Mouse (Mus musculus): ENCODE results near the gene H3f3b. TPM values are rescaled to one million over a fixed set of nuclear protein-coding genes. Genes with fewer than 3 reads are reported as not detected.

Gene H3f3b
- total RNA-seq, 2 experiments from 2014 or later = 460 to 1,017 TPM

DNA sequence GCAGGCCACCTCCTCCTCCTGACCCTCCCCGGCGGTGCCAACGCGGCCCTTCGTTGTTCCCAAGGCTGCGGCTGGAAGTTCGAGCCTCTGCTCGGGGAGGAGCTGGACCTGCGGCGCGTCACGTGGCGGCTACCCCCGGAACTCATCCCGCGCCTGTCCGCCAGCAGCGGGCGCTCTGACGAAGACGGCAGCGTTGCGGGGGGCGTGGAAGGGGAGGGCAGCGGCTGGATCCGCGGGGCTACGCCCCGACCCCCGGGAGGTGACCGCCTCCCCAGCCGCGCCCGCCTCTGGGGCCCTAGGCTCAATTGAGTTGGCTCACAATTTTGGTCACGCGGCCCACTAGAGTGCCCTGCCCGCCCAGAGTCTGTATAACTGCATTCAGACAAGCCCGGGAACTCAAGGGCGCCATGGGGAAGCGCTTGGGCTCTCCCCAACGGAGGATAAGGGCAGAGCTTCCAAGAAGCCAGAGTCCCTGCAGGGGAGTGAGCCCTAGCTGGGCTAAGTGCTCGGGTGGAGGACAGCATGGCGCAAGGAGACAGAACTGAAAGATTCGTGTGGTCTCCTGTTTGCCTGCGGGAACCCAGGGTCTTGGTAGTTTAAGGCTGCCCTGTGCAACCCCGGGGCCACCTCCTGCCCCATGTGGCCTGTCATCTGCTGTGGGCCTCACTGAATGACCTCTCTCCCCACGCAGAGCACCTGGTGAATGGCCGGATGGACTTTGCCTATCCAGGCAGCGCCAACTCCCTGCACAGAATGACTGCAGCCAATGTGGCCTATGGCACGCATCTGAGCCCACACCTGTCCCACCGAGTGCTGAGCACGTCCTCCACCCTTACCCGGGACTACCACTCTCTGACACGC, 22.7 kb downstream of the H3f3b start:
- peak; percentile 85 for ATAC-seq (replicated peaks; ENCODE audit: poor library complexity, severe bottlenecking)

DNA sequence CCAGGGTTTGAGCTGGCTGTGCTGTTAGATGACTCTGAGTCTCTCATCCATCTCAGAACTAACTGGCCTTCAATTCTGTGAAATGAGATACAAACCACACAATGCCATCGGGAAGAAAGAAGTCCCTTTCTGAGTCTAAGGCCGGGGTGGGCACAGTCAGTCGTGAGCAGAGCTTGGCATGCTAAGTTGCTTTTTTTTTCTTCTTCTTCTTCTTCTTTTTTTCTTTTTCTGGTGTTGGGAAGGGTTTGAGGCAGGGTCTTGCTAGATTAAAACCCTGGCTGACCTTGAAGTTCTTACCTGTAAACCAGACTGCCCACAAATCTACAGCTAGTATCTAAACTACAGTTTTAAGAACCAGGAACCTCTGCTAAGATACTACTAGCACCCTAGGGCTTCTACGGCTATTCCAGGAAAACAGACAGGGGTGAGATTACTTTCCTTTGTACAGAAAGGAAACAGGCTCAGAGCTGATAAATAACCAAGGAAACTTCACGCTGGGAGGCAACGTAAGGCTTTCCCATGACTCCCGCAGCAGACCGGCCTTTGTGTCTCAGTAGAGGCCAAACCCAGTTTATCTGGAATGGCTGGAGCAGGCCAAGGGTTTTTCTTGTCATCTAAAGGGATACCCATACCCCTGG, 23.5 kb downstream of the H3f3b start:
- no peak for ATAC-seq (replicated peaks; ENCODE audit: poor library complexity, severe bottlenecking)

DNA sequence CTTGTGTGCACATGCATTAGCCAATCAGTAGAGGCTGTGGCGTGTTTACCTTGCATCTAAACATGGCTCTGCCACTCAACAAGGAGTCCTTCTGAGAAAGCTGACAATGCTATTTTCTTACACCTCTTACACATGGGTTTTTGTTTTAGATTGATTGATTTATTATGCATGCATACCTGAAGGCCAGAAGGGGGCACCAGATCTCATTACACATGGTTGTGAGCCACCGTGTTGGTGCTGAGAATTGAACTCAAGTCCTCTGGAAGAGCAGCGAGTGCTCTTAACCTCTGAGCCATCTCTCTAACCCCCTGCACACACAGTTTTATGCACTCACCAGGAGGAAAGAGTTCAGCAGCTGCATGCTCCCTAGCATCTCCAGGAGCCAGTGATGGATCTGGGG, 24.9 kb downstream of the H3f3b start:
- no peak for ATAC-seq (replicated peaks; ENCODE audit: poor library complexity, severe bottlenecking)

DNA sequence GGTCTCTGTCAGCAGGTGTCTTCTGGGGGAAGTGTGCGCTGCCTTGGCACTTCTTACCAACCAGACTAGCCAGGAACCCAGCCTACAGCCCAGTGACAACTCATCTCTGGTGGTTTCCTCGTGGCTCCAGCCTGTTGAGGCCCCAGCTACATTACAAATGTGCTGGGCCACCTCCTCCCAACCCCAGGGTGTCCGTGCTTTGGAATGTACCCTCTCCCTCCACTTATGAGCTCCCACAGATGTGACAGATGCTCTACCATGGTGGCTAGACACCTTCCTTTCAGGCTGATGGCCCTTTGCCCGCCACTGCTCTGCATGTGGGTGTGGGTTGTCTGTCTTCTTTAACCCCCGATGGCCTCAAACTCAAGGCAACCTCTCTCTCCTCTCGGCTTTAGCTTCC, 26.0 kb downstream of the H3f3b start:
- no peak for ATAC-seq (replicated peaks; ENCODE audit: poor library complexity, severe bottlenecking)

DNA sequence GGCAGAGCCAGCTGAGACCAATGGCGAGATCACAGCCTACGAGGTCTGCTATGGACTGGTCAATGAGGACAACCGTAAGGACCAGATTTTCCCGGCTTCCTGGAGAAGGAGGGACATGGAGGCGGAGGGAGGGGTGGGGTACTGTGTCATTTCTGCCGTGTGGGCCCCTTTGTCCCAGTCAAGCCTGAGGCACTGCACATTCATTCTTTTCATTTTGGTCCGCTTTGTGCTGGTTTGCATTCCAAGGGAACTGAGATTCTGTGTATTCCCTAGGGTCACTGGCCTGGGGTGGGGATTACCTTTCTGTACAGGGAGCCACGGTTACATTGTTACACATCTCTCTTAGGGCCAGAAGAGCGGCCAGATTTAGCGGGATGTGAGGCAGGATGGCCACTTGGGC, 27.2 kb downstream of the H3f3b start:
- no peak for ATAC-seq (replicated peaks; ENCODE audit: poor library complexity, severe bottlenecking)

DNA sequence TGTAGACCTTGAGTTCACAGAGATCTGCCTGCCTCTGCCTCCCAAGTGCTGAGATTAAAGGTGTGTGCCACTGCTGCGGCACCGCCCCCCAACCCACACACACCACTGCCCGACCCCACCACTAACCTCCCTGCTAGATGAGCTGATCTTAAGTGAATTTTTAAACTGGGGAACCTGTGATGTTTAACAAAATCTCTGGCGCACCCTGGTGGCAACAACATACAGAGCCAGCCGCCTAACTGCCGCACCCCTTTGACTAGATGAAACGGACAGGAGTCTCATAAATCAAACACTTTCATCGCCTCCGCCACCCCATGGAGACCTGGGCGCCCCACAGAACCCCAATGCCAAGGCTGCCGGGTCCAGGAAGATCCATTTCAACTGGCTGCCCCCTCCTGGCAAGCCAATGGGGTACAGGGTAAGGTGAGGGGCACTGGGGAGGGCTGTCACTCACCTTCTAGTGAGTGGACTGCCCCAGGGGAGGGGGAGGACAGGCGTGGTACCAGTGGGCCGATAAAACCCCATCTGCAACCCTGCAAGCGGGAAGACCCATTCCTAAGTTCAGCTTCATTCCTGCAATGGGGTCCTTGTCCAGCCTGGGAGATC, 28.1 kb downstream of the H3f3b start:
- peak; percentile 52 for ATAC-seq (replicated peaks; ENCODE audit: poor library complexity, severe bottlenecking)

DNA sequence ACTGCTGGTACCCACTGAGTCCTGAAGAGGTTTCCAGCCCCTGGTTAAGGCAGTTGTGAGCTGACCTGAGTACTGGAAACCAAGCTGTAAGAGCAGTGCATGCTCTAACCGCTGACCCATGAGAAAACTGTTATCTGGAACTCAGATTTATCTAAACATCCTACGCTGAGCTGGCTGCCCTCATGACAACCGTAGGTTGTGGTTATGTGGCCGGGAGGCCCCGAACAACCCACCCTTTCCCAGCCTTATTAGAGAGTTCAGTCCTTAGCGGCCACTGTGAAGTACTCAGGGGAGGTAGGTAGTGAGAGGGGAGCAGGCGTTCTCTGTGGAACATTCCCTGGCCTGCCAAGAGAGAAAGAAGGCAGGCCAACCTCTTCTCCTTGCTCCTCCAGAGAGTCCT, 28.7 kb downstream of the H3f3b start:
- ATAC-seq (replicated peaks; ENCODE audit: poor library complexity, severe bottlenecking) = no peak

DNA sequence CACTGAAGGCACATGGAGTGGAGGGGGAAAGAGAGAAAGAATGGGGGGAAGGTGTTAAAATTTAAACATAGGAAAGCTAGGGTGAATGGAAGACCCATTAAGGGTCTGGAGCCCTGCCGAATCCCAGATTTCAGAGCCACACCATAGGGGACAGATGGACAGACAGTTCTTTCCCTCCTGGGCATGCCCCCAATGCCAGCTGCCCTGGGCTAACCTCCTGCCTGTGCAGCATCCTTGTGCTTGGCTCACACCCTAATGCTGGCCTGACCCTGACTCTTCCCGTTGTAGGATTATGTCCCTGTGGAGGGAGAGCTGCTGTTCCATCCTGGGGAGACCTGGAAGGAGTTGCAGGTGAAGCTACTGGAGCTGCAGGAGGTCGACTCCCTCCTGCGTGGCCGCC, 30.1 kb downstream of the H3f3b start:
- no peak for ATAC-seq (replicated peaks; ENCODE audit: poor library complexity, severe bottlenecking)

DNA sequence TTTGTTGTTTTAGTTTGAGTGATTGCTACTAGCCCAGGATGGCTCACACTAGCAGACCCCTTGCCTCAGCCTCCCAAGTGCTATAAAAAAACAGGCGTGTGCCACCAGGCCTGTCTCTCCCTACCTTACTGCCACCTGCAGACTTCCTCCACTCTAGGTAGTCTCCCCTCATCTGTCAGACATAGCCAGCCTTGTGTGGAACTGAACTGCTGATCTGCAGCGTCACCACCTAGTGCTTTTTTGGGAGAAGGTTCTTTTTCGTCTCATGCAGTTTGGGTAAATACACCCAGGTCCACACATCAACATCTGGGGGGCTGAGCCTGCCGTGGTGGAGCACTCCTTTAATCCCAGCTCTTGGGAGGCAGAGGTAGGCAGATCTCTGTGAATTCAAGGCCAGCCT, 30.7 kb downstream of the H3f3b start:
- no peak for ATAC-seq (replicated peaks; ENCODE audit: poor library complexity, severe bottlenecking)

DNA sequence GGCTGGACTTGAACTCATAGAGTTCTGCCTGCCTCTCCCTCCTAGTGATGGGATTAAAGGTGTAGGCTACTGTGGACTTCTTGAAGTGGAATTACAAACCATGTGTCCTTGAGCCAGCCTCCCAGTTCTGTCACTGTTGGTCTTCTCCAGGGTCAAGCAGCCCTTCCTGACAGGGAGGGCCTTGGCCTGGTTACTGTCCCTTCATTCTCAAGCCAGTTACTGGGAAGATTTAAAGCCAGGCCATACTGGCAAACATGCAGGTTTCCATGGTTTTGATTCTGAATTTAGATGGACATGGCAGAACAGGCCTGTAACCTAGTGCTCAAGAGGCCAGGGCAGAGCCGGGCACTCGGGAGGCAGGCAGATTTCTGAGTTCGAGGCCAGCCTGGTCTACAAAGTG, 32.5 kb downstream of the H3f3b start:
- no peak for ATAC-seq (replicated peaks; ENCODE audit: poor library complexity, severe bottlenecking)

DNA sequence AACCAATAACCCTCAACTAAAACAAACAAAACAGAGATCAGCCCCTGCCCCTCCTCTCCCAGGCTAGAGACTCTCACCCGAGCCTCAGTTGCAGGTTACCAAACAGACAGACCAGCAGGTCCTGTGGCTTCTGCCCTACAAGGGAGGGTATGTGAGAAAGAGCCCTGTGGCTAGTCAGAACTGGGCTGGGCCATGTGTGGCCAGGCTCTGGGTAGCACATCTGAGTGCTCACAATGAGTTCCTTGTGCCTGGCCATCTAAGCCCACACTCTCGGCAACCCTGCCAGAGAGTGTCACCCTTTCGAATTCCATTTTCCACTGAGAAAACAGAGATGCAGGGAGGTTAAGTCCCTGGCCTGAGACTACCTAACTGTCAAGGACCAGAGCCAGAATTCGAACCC, 35.7 kb downstream of the H3f3b start:
- ATAC-seq (replicated peaks; ENCODE audit: poor library complexity, severe bottlenecking) = no peak

DNA sequence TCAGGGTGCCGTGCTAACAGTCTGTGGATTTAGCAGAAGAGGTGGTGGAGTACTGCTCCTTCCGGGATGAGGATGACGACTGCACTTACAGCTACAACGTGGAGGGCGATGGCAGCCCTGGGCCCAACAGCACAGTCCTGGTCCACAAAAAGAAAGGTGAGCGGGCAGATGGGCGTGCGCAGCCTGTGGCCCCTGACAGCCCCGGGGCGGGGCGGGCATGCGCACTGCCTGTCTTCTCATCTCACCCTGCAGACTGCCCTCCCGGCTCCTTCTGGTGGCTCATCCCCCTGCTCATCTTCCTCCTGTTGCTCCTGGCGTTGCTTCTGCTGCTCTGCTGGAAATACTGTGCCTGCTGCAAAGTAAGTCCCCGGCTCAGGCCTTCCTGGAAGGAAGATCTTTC, 38.1 kb downstream of the H3f3b start:
- no peak for ATAC-seq (replicated peaks; ENCODE audit: poor library complexity, severe bottlenecking)

DNA sequence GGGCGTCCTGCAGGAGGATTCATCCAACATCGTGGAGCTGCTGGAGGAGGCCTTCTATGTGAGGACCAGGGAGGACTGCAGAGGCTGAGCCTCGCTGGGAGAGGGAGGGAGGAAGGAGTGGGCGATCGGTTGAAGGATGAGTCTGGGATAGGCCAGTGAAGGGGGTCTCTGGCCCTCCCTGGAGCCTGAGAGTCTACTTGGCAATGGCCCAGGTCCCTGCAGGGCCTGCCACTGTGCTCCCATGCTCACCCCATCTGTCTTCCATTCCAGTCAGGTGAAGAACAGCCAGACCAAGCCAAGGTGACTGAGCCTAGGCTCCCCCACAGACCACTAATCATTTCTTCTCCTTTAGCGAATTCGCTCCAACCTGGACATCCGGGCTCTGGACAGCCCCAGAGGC, 44.5 kb downstream of the H3f3b start:
- ATAC-seq (replicated peaks; ENCODE audit: poor library complexity, severe bottlenecking) = no peak

DNA sequence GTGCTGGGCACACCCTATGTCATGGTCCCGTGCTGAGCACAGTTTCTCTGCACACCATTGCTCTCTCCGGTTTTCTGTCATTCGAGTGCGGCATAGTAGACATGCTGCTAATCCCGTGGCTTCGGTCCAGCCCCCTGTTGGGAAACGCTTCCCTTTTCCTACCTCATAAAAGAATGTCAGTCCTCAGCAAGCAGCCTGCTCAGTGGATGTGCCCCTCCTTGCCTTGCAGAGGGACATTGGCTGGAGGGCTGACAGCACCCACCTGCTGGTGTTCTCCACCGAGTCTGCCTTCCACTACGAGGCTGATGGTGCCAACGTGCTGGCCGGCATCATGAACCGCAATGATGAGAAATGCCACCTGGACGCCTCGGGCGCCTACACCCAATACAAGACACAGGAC, 45.3 kb downstream of the H3f3b start:
- ATAC-seq (replicated peaks; ENCODE audit: poor library complexity, severe bottlenecking) = no peak

DNA sequence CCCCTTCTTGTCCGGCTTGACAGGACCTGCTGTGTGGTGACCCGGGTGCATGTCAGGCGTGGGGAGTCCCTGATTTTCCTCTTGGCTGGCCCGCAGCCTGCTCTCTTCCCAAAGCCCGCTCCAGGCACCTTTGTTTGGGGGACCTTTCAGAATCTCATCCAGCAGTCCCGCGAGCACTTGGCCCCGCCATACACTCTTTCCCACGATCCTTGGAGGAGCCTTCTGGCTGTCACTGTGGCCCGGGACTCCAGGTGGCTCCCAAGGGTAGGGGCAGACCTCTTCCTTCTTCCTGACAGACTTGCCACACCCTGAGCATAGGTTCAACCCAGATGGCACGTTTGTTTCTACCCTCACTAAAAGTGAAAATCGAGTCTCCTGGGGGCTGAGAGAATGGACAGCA, 52.2 kb downstream of the H3f3b start:
- no peak for ATAC-seq (replicated peaks; ENCODE audit: poor library complexity, severe bottlenecking)

DNA sequence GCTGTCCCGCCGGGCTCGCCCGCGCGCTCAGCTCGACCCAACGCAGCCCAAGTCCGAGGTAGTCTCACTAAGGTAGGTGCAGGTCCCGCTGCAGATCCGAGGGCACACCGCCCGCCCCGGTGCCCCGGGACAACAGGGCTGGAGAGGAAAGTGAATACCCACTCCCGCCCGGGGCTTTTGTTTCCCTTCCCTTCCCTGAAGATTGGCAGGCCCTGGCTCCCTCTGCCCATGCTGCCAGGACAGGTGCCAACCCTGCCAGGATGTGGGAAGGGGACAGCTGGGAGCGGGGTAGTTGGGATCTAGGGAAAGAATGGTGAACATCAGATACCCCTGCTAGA, 52.7 kb downstream of the H3f3b start:
- no peak for ATAC-seq (replicated peaks; ENCODE audit: poor library complexity, severe bottlenecking)

DNA sequence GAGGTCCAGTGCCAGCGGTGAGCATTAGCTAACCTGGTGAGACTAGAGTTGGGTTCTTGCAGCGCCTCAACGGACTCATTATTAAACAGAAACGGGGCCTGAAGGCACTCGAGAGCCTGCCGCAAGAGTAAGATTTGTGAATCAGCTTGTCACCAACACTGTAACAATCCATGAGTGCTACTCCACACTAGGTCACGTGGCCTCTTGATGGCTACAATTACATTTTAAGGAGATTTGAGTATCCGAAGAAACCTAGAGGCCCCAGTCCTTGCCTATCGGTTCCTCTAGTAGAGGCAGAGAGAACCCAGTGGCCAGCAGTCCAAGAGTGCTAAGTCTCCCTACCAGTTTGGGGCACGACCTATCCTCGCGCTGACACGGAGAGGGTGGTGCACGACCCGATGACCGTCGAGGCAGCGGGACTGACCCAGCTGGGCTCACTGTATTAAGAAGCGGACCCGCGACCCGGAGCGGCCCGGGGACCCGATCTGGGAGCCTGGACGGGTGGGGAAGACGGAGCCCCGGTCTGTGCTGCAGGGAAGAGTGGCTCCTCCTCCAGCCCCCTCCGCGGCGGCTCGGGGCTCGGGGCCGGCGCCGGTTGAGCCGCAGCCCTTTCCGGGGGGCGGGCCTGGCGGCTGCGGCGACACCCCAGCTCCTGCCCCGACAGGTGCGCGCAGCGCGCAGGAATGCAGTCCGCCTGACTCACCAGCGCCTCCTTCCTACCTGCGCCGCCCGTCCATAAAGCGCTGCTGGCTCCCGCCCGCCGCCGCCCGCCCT, 53.3 kb downstream of the H3f3b start, which contains the start of gene Itgb4:
Gene Itgb4 (plus strand): TSS at position 401 of the 774 bp plus-strand sequence.
- peak; percentile 65 for ATAC-seq (replicated peaks; ENCODE audit: poor library complexity, severe bottlenecking)

All from granulocyte monocyte progenitor cell, adult 5-6 weeks (primary cell).